Mouse (Mus musculus) forebrain, embryonic 13.5 days (tissue): Measurements from ENCODE around the gene Myt1l. TPM values are rescaled to one million over a fixed set of nuclear protein-coding genes. Genes with fewer than 3 reads are reported as not detected.
A peak's percentile ranks its signal among the peaks of the same experiment; 100 is the strongest.

Source experiments
- ATAC-seq: fragments of 200-750 bp; cut with Nextera tagmentation; 2 replicates; pipeline ENCODE4 v1.8.0; 2017
- H3K27ac ChIP-seq: fragments of 300-500 bp; sonication (generic); 2 replicates; pipeline ENCODE4 v1.5.1; 2015; ENCODE audit warnings: inconsistent platforms, mild to moderate bottlenecking, moderate library complexity
- H3K27me3 ChIP-seq: fragments of 300-500 bp; sonication (generic); 2 replicates; pipeline ENCODE4 v1.6.1; 2015; ENCODE audit warnings: mild to moderate bottlenecking, inconsistent platforms
- H3K36me3 ChIP-seq: fragments of 300-500 bp; sonication (generic); 2 replicates; pipeline ENCODE4 v1.6.1; 2015; ENCODE audit warnings: mild to moderate bottlenecking, inconsistent platforms; ENCODE audit not compliant: poor library complexity, severe bottlenecking
- H3K4me1 ChIP-seq: fragments of 300-500 bp; sonication (generic); 2 replicates; pipeline ENCODE4 v1.6.1; 2015; ENCODE audit warnings: inconsistent platforms
- H3K4me2 ChIP-seq: fragments of 300-500 bp; sonication (generic); 2 replicates; pipeline ENCODE4 v1.6.1; 2015; ENCODE audit warnings: inconsistent platforms, mild to moderate bottlenecking, moderate library complexity
- H3K4me3 ChIP-seq: fragments of 300-500 bp; sonication (generic); 2 replicates; pipeline ENCODE4 v1.5.1; 2015; ENCODE audit warnings: mild to moderate bottlenecking, inconsistent platforms
- H3K9ac ChIP-seq: fragments of 300-500 bp; sonication (generic); 2 replicates; pipeline ENCODE4 v1.6.1; 2015; ENCODE audit warnings: mild to moderate bottlenecking, inconsistent platforms
- H3K9me3 ChIP-seq: fragments of 300-500 bp; sonication (generic); replicated peaks from 2 replicates; pipeline ENCODE4 v1.6.1; 2016; ENCODE audit warnings: inconsistent platforms
- WGBS: fragments of 180-500 bp; shearing (Covaris S2); methylation state at CpG from one replicate; pipeline ENCODE4 v1.1.7; 2015; 5-methylcytosine and 5-hydroxymethylcytosine counted together
- polyA plus RNA-seq: library from polyadenylated mRNA; unstranded; fragments of >200 nt; fragmentation: Nextera tagmentation; extraction: Ambion mirVana; gene quantifications from 2 replicates; pipeline ENCODE4 v1.2.1, GENCODE M21; 2015

The Myt1l gene
- polyA plus RNA-seq, 1 experiment from 2014 or later, result 116 TPM

- Histone ChIP-seq H3K9me3 (no peaks in the 10 kb centered on the region), H3K27me3 (no peaks in the 10 kb centered on the region), H3K4me1 (peaks cover 11% of the 10 kb centered on the region), H3K4me3 (no peak overlapping the region), H3K27ac (no peak overlapping the region), H3K9ac (no peak overlapping the region), H3K36me3 (peaks cover 5% of the 10 kb centered on the region; the same call in 1 of the 2 replicates), H3K4me2 (no peak overlapping the region)
- no peak for ATAC-seq
- 63% methylated on average over 3 of the region's 3 CpGs for WGBS
Observed at GRCm38 (mm10) chr12:29798595-29799391, 270.6 kb downstream of the Myt1l start.

GRCm38 (mm10) chr12:29806415-29806814 lies 278.2 kb downstream of the Myt1l start:
- Histone ChIP-seq H3K36me3 (no peaks in the 10 kb centered on the region; the same call in 1 of the 2 replicates), H3K4me2 (no peak overlapping the region), H3K4me3 (no peak overlapping the region), H3K9ac (no peak overlapping the region), H3K27ac (no peak overlapping the region), H3K9me3 (no peaks in the 10 kb centered on the region), H3K4me1 (peaks cover 21% of the 10 kb centered on the region), H3K27me3 (no peaks in the 10 kb centered on the region)
- WGBS, result 88% methylated on average over 1 of the region's 1 CpGs
- no peak for ATAC-seq

- 33% methylated on average over 12 of the region's 12 CpGs for WGBS
- ATAC-seq, result peak; percentile 48
Observed at GRCm38 (mm10) chr12:29809569-29810185, 281.5 kb downstream of the Myt1l start.

GRCm38 (mm10) chr12:29815466-29815865 lies 287.3 kb downstream of the Myt1l start:
- no peak overlapping the region for H3K9ac ChIP-seq
- peaks cover 25% of the 10 kb centered on the region for H3K4me1 ChIP-seq
- no peaks in the 10 kb centered on the region for H3K27me3 ChIP-seq
- 87% methylated on average over 2 of the region's 2 CpGs for WGBS
- H3K4me3 ChIP-seq, result no peak overlapping the region
- H3K9me3 ChIP-seq, result no peaks in the 10 kb centered on the region
- H3K27ac ChIP-seq, result no peak overlapping the region
- no peak for ATAC-seq
- no peak overlapping the region for H3K4me2 ChIP-seq
- no peaks in the 10 kb centered on the region for H3K36me3 ChIP-seq

More at GRCm38 (mm10) chr12:29809569-29810185, 281.5 kb downstream of the Myt1l start:
- Histone ChIP-seq H3K9ac (no peak overlapping the region), H3K27me3 (no peaks in the 10 kb centered on the region), H3K27ac (0 out of 2 replicates have a peak overlapping the region, but pooled peaks have one; percentile 21), H3K4me2 (no peak overlapping the region), H3K9me3 (no peaks in the 10 kb centered on the region), H3K4me1 (peaks cover 21% of the 10 kb centered on the region), H3K36me3 (no peaks in the 10 kb centered on the region; the same call in 1 of the 2 replicates), H3K4me3 (no peak overlapping the region)

- H3K9ac ChIP-seq, result 0 out of 2 replicates have a peak overlapping the region, but pooled peaks have one; percentile 2
- no peak for ATAC-seq
Observed at GRCm38 (mm10) chr12:29816130-29816529, 287.9 kb downstream of the Myt1l start.

GRCm38 (mm10) chr12:29816761-29817160 lies 288.6 kb downstream of the Myt1l start:
- H3K27me3 ChIP-seq, result no peaks in the 10 kb centered on the region
- H3K9me3 ChIP-seq, result no peaks in the 10 kb centered on the region
- no peak for ATAC-seq
- 64% methylated on average over 6 of the region's 6 CpGs for WGBS
- H3K36me3 ChIP-seq, result no peaks in the 10 kb centered on the region
- H3K4me1 ChIP-seq, result peaks cover 24% of the 10 kb centered on the region
- H3K9ac ChIP-seq, result no peak overlapping the region
- H3K4me2 ChIP-seq, result no peak overlapping the region
- H3K27ac ChIP-seq, result 0 out of 2 replicates have a peak overlapping the region, but pooled peaks have one; percentile 26
- H3K4me3 ChIP-seq, result no peak overlapping the region

More at GRCm38 (mm10) chr12:29816130-29816529, 287.9 kb downstream of the Myt1l start:
- WGBS, result 51% methylated on average over 2 of the region's 2 CpGs
- no peak overlapping the region for H3K4me2 ChIP-seq
- H3K9me3 ChIP-seq, result no peaks in the 10 kb centered on the region
- peak overlapping the region; percentile 26 for H3K27ac ChIP-seq
- H3K4me3 ChIP-seq, result no peak overlapping the region
- H3K36me3 ChIP-seq, result no peaks in the 10 kb centered on the region
- no peaks in the 10 kb centered on the region for H3K27me3 ChIP-seq
- peaks cover 19% of the 10 kb centered on the region for H3K4me1 ChIP-seq

- peak overlapping the region; percentile 59 for H3K27ac ChIP-seq
- H3K4me2 ChIP-seq, result no peak overlapping the region
- peak; percentile 92 for ATAC-seq
- no peaks in the 10 kb centered on the region for H3K9me3 ChIP-seq
- no peak overlapping the region for H3K4me3 ChIP-seq
- H3K27me3 ChIP-seq, result no peaks in the 10 kb centered on the region
- H3K9ac ChIP-seq, result no peak overlapping the region
- peaks cover 35% of the 10 kb centered on the region for H3K4me1 ChIP-seq
- 42% methylated on average over 3 of the region's 3 CpGs for WGBS
- H3K36me3 ChIP-seq, result peaks cover 3% of the 10 kb centered on the region
Observed at GRCm38 (mm10) chr12:29822216-29822615, 294.0 kb downstream of the Myt1l start.

- no peaks in the 10 kb centered on the region for H3K27me3 ChIP-seq
- H3K4me1 ChIP-seq, result peaks cover 35% of the 10 kb centered on the region
- H3K9me3 ChIP-seq, result no peaks in the 10 kb centered on the region
- no peak overlapping the region for H3K4me2 ChIP-seq
- 74% methylated on average over 10 of the region's 10 CpGs for WGBS
- H3K27ac ChIP-seq, result peak overlapping the region; percentile 2; the same call in 1 of the 2 replicates
- ATAC-seq, result no peak
- H3K36me3 ChIP-seq, result peaks cover 6% of the 10 kb centered on the region
- H3K4me3 ChIP-seq, result no peak overlapping the region
- H3K9ac ChIP-seq, result no peak overlapping the region
Observed at GRCm38 (mm10) chr12:29823766-29824417, 295.7 kb downstream of the Myt1l start.

- no peaks in the 10 kb centered on the region for H3K9me3 ChIP-seq
- no peak for ATAC-seq
- no peak overlapping the region for H3K4me3 ChIP-seq
- H3K9ac ChIP-seq, result no peak overlapping the region
- H3K27me3 ChIP-seq, result no peaks in the 10 kb centered on the region
- H3K36me3 ChIP-seq, result peaks cover 21% of the 10 kb centered on the region
- no peak overlapping the region for H3K27ac ChIP-seq
- no peak overlapping the region for H3K4me2 ChIP-seq
- H3K4me1 ChIP-seq, result peaks cover 4% of the 10 kb centered on the region; the same call in 1 of the 2 replicates
Observed at GRCm38 (mm10) chr12:29830571-29830970, 302.4 kb downstream of the Myt1l start.

GRCm38 (mm10) chr12:29831356-29831755 lies 303.2 kb downstream of the Myt1l start:
- H3K36me3 ChIP-seq, result peaks cover 21% of the 10 kb centered on the region
- H3K9ac ChIP-seq, result no peak overlapping the region
- H3K4me2 ChIP-seq, result no peak overlapping the region
- 75% methylated on average over 11 of the region's 11 CpGs for WGBS
- peak; percentile 71; the same call in 1 of the 2 replicates for ATAC-seq
- H3K27me3 ChIP-seq, result no peaks in the 10 kb centered on the region
- H3K4me1 ChIP-seq, result peaks cover 11% of the 10 kb centered on the region; the same call in 1 of the 2 replicates
- peak overlapping the region; percentile 10; the same call in 1 of the 2 replicates for H3K27ac ChIP-seq
- H3K9me3 ChIP-seq, result no peaks in the 10 kb centered on the region
- no peak overlapping the region for H3K4me3 ChIP-seq

- H3K4me3 ChIP-seq, result no peak overlapping the region
- peak overlapping the region; percentile 49; the same call in 1 of the 2 replicates for H3K27ac ChIP-seq
- no peak overlapping the region for H3K9ac ChIP-seq
- no peak overlapping the region for H3K4me2 ChIP-seq
- peaks cover 13% of the 10 kb centered on the region; the same call in 1 of the 2 replicates for H3K4me1 ChIP-seq
- H3K9me3 ChIP-seq, result no peaks in the 10 kb centered on the region
- 75% methylated on average over 5 of the region's 5 CpGs for WGBS
- H3K36me3 ChIP-seq, result peaks cover 24% of the 10 kb centered on the region
- no peaks in the 10 kb centered on the region for H3K27me3 ChIP-seq
- peak; percentile 77 for ATAC-seq
Observed at GRCm38 (mm10) chr12:29837301-29837791, 309.2 kb downstream of the Myt1l start.
